Mouse (Mus musculus) embryonic stem cell, embryonic (primary cell): ENCODE measurements at regions not wholly inside any gene's neighbourhood (a gene's known extent, or its start where the extent isn't known, plus 50 kb on each side); places are given as distances from the start of the nearest gene placed in this dataset.

Source experiments
- CTCF ChIA-PET, 4 experiments: fragments of 300-600 bp in 2 of 4; fragments of 350-600 bp in 2 of 4; sonication (Branson Sonifier 250); formaldehyde crosslinking; loops; one replicate each; lab custom pipeline; 2022; ENCODE audit warnings: inconsistent platforms in 2 of 4; lab: Charles Lee
- POLR2A ChIA-PET, 4 experiments: fragments of 300-600 bp in 2 of 4; fragments of 350-600 bp in 2 of 4; sonication (Branson Sonifier 250); formaldehyde crosslinking; loops; one replicate each; lab custom pipeline; 2022; ENCODE audit warnings: antibody characterized with exemption in 4 of 4, inconsistent platforms in 1 of 4; lab: Charles Lee

GRCm38 (mm10) chr11:30372924-30373323 lies 98.7 kb downstream of the 4930505A04Rik start:
- POLR2A ChIA-PET = no interaction called here
- CTCF ChIA-PET = no interaction called here

GRCm38 (mm10) chr11:30371963-30372362 lies 99.7 kb downstream of the 4930505A04Rik start:
- ChIA-PET POLR2A (interaction anchor here in 1 of 4 experiments (0.6 kb wide), 1 partner anchor 1365 kb away, joined by 4 read pairs; no protein-coding TSS in a partner anchor), CTCF (no interaction called here)

- ChIA-PET POLR2A (interaction anchor here in 1 of 4 experiments (0.7 kb wide), 1 partner anchor 96 kb away, joined by 5 read pairs; no protein-coding TSS in a partner anchor), CTCF (no interaction called here)
Measured at GRCm38 (mm10) chr11:30369601-30370240, 101.7 kb upstream of the Sptbn1 start.

GRCm38 (mm10) chr11:30367373-30368225 lies 99.6 kb upstream of the Sptbn1 start:
- POLR2A ChIA-PET = interaction anchor here in 1 of 4 experiments (1.5 kb wide), 1 partner anchor 9 kb away, joined by 3 read pairs; no protein-coding TSS in a partner anchor
- CTCF ChIA-PET = no interaction called here

- CTCF ChIA-PET = no interaction called here
- POLR2A ChIA-PET = interaction anchor here in 1 of 4 experiments (1.5 kb wide), 1 partner anchor 10 kb away, joined by 3 read pairs; no protein-coding TSS in a partner anchor
Measured at GRCm38 (mm10) chr11:30366491-30366890, 98.5 kb upstream of the Sptbn1 start.

- POLR2A ChIA-PET = no interaction called here
- CTCF ChIA-PET = interaction anchor here in 1 of 4 experiments (0.7 kb wide), 1 partner anchor 38 kb away, joined by 4 read pairs; no protein-coding TSS in a partner anchor
Measured at GRCm38 (mm10) chr11:30364993-30365392, 97.0 kb upstream of the Sptbn1 start.

GRCm38 (mm10) chr11:30364591-30364990 lies 96.6 kb upstream of the Sptbn1 start:
- ChIA-PET CTCF (interaction anchor here in 2 of 4 experiments (0.5 to 0.7 kb wide), 2 partner anchors 38 to 1808 kb away, joined by 4 to 5 read pairs; no protein-coding TSS in a partner anchor), POLR2A (no interaction called here)

GRCm38 (mm10) chr11:30358196-30358595 lies 90.2 kb upstream of the Sptbn1 start:
- ChIA-PET POLR2A (no interaction called here), CTCF (no interaction called here)

GRCm38 (mm10) chr11:30355356-30355755 lies 87.4 kb upstream of the Sptbn1 start:
- CTCF ChIA-PET = no interaction called here
- POLR2A ChIA-PET = no interaction called here

- ChIA-PET CTCF (no interaction called here), POLR2A (no interaction called here)
Measured at GRCm38 (mm10) chr11:30326371-30326770, 58.4 kb upstream of the Sptbn1 start.
